Mouse (Mus musculus): ENCODE measurements around the gene Tgif1.

Gene Tgif1

DNA sequence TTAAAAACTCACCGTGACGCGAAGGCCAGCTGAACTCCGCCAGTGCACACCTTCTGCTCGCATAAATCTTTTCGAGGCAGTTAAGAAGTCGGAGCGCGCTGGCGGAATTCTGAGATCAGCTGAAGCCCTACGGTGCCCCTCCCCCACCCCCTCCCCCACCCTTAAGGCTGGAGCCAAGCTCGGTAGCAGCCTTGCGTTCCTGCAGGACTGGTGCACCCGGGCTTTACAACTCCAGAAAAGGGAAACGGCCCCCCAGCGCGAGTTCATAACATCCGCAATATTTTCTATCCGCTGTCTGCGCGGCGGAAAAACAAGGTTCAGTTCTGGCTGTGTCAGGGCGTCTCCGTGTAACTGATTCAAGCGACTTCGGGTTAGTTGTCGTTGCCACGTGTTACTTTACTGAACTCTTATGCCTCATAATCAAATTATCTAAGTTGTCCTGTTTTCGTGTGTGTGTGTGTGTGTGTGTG, at the start of gene Tgif1:
TSS of gene Tgif1 (minus strand) at position 111 of the 470 bp plus-strand sequence.
- DNase-seq (ENCODE audit: low spot score in 2 of 2), result no peak

GRCm38 (mm10) chr17:70900660-70901059, 47.3 kb upstream of the Tgif1 start:
- DNase-seq (ENCODE audit: low spot score in 2 of 2), result no peak

GRCm38 (mm10) chr17:70899642-70900041, 46.3 kb upstream of the Tgif1 start:
- DNase-seq (ENCODE audit: low spot score in 2 of 2), result no peak

- no peak for DNase-seq (ENCODE audit: low spot score in 2 of 2)
Observed at GRCm38 (mm10) chr17:70894867-70895266, 41.5 kb upstream of the Tgif1 start.

DNA sequence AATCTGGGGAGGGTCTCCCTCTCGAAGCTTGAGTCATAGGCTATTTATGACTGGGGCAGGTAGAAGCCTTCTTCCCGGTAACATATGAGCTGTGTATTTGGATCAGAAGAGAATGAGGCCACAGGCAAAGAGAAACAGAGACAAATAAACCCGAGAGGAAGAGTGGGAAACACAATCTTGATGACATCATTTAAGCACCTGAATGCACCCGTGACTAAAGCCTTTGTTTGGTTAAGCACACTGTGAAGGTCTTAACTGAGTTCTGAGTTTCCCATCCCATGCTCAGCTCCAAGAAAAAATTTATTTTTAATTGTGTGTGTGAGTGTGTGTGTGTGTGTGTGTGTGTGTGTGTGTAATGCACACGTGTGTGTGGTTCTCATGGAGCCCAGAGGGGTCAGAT, 39.8 kb upstream of the Tgif1 start:
- DNase-seq (ENCODE audit: low spot score in 2 of 2), result no peak

- no peak for DNase-seq (ENCODE audit: low spot score in 2 of 2)
Observed at GRCm38 (mm10) chr17:70892288-70893096, 39.1 kb upstream of the Tgif1 start.

GRCm38 (mm10) chr17:70890571-70890970, 37.2 kb upstream of the Tgif1 start:
- no peak for DNase-seq (ENCODE audit: low spot score in 2 of 2)

DNA sequence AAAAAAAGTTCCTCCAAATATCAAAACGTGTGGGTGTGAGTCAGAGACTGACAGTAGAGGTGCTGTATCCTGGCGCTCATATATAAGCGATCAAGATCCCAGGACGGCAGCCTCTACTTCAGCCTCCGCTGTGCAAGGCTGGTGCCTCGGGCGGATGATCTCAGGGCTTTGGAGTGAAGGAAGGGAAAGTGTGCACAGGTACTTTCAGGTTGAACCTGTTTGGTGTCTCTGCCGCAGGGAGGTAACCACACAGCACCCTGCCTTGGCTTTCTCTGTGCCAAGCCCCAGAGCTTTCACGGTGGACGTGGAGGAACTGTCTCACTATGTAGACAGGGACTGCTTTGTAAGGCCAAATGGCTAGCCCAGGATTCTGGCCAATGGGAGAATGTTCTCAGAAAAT, 35.3 kb upstream of the Tgif1 start:
- DNase-seq (ENCODE audit: low spot score in 2 of 2), result no peak

DNA sequence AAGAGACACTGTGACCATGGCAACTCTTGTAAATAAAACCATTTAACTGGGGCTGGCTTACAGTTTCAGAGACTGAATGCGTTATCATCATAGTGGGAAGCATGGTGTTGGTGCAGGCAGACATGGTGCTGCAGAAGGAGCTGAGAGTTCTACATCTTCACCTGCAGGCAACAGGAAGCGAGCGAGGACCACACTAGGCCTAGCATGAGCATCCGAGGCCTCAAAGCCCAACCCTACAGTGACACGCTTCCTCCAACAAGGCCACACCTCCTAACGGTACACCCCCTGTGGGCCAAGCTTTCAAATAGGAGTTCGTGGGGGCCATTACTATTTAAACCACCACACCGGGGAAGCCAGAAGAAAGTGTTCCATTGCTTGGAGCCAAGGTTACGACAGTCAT, 34.5 kb upstream of the Tgif1 start:
- DNase-seq (ENCODE audit: low spot score in 2 of 2), result no peak

DNA sequence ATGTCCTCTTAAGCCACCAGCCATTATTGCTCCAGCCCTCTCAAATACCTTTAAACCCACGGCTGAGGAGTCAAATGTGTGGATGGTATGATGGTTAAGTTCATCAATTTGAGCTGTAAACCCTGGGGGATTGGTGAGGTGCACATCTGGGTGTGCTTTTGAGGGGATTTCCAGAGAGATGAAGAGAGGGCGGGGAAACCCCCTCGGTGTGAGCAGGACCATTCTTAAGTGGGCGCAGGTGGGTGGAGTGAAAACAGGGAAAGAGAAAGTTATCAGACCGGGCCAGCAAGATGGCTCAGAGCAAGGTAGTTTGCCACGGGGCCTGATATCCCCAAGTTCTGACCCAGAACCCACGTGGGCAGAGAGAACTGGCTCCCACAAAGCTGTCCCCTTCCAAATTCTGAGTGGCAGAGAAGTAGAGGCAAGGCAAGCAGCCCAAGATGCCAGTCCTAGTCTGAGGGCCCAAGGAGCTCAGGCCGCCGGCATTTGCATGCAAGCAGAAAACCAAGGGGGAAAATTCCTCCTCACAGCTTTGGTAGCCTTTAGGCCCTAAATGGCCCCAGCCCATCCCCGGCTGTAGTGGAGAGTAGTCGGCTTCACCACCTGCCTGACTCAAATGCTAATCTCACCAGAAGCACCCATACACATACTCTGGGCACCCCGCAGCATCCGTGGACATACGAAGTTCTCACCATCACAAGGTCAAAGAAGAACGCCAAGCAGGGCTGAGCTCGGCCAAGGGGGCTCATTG, 33.5 kb upstream of the Tgif1 start:
- DNase-seq (ENCODE audit: low spot score in 2 of 2), result no peak

- no peak for DNase-seq (ENCODE audit: low spot score in 2 of 2)
Observed at GRCm38 (mm10) chr17:70885868-70886267, 32.5 kb upstream of the Tgif1 start.

DNA sequence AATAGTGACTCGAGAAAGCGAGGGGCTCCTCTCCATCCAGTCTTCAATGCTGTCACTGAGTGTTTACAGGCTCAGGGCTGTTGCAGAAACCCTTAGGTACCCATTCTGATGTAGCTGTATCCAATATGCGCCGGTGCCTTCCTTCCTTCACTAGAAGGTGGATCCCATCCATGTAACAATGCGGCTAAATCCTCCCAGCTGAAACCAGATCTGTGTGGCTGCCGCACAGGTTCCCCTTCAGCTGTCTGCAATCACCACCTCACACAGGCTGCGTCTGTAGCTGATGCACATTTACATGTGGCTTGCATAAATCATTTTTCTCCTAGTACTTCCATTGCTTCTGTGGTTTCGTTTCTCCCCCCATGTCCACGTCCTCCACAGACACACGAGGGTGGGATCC, 28.6 kb upstream of the Tgif1 start:
- no peak for DNase-seq (ENCODE audit: low spot score in 2 of 2)

DNA sequence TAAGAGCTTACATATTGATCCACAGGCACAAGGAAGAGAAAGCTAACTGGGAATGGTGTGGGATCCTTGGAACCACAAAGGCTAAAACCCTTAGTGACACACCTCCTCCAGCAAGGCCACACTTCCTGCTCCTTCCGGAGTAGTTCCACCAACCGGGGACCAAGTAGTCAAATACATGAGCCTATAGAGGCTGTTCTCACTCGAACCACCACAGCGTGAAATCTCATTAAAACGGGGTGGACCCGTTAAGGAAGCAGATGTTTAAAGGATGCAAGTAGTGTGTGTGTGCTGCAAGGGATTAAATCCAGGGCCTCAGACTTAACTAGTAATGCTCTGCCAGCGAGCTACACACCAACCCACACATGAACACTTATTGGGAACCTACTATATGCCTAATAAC, 27.8 kb upstream of the Tgif1 start:
- DNase-seq (ENCODE audit: low spot score in 2 of 2), result no peak

- DNase-seq (ENCODE audit: low spot score in 2 of 2), result no peak
Observed at GRCm38 (mm10) chr17:70878237-70878636, 24.9 kb upstream of the Tgif1 start.

DNA sequence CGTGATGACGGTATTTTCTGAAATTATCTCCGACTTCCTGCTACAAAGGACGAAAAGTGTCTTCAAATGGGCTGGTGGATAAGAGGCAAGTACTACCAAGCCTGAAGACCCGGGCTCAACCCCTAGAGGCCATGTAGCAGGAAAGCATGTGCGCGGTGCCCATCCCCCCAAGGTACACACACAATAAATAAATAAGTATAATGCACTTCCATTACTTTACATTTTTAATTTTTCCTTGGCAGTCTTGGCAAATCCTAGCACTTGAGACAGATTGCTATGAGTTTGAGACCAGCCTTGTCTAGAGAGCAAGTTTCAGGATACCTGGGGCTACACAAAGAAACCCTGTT, 20.4 kb upstream of the Tgif1 start:
- DNase-seq (ENCODE audit: low spot score in 2 of 2), result no peak

DNA sequence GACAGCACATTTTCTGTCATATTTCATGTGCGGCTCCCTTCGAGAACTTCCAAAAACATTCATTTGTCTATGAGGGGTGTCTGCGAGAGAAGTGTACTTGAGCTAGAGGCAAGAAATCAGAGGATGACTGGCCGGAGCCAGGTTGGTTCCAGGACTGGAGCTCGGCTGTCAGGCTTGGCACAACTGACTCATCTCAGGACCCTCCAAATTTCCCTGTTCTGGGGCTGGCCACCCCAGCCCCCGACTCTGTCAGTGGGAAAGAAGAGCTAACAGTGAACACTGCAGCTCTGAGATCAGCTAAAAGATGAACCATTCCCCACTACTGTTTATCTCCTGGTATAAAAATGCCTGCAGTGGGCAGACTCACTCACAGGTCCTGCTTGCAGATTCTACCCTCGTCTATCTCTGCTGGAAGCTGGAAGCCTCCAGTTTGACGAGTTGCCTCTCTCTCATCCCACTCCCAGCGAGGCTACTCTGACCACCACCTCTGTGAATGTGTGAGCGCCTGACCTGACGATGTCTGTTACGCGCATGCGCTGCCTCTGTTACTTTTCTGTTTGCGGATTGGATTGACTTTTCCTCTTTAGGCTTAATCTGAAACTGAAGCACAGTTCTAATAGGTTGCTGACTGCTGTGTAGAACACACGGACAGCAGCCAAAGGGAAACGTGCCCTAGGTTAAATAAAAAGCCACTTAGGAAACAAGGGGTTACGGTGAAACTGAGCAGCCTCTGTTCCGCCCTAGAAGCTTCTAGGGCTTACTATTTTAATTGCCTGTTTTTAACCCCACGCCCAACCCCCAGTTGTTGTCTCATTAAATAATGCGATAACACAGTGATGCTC, 19.8 kb upstream of the Tgif1 start:
- DNase-seq (ENCODE audit: low spot score in 2 of 2), result no peak

DNA sequence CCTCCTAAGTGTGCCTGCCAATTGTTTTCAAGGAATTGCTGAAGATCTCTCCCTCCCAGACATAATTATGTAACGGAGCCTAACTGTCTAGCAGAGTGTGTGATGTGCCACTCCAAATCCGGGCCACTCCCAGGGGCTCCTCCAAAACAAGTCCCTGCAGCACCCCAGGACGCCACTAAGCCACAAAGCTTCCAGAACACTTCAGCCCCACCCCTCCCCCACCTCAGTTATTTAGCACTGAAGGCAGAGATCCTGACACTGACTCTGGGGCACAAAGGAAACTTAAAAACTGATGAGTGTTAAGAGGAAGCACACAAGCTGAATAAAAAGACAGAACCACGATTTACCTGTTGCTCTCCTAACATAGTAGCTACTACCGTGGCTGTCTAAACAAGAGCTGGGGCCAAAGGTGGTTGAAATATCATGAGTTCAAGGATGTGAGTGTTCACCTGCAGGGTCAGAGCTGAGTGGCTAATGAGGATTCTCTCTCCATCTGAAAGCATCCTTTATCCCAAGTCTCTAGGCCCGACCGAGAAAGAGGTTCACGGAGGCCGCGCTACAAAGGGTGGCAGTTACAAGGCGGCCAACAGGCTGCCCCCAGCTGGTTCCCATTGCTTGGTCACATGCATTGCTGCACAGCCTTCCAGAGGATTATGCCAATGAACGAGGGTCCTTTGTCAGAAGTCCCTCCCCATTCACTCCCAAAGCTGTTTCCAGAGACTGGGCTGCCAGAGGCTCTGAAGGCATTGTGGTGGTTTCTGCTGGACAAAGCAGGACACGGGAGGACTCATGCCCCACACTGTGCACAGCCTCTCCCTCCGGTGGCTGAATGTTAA, 19.0 kb upstream of the Tgif1 start:
- DNase-seq (ENCODE audit: low spot score in 2 of 2), result no peak

DNA sequence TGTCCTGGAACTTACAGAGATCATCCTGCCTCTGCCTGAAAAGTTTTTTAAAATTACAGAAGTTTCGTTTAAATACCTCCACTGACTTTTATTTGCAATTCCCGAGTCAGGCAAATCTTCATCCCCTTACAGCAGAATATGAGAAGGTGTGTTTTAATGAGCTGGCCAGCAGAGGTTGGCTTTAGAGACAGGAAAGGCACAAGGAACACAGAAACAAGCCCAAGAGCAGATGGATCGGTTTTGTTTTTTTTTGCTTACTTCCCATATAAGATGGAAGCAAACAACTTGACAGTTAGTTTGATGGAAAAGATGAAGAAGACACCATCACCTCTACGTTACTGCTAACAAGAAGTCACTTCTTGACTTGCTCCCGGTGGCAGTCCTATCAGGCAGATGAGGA, 18.3 kb upstream of the Tgif1 start:
- no peak for DNase-seq (ENCODE audit: low spot score in 2 of 2)

- no peak for DNase-seq (ENCODE audit: low spot score in 2 of 2)
Observed at GRCm38 (mm10) chr17:70870581-70870980, 17.2 kb upstream of the Tgif1 start.

DNA sequence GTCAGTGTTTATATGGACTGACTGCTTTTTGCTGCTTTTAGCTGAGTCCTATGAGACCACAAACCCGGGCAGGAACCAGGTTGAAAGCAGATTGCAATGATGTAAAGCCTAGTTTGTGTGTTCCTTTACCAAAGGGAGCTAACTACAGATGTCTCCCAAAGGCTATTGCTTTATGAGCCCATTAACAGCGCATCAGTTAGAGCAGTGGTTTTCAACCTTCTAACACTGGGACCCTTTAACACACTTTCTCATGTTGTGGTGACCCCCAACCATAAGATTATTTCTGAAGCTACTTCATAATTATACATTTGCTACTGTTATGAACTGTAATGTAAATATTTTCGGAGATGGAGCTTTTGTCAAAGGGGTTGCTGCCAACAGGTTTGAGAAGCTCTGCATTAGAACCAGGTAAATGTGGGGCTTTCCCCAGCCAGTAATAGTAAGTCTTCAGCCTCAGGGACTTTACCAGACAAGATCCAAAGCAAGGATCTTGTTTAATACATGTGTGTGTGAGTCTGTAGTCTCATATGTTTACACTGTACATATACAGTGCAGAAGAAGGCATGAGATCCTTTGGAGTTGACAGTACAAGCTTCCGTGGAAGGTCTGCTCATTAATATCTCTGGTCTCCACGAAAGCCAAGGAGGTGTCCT, 15.4 kb upstream of the Tgif1 start:
- DNase-seq (ENCODE audit: low spot score in 2 of 2), result no peak
